Mouse (Mus musculus): ENCODE data around the gene Ndufb6. TPM values are rescaled to one million over a fixed set of nuclear protein-coding genes. Genes with fewer than 3 reads are reported as not detected.
A peak's percentile ranks its signal among the peaks of the same experiment; 100 is the strongest.

Gene Ndufb6
- polyA plus RNA-seq, 1 experiment from 2014 or later, result 476 TPM

DNA sequence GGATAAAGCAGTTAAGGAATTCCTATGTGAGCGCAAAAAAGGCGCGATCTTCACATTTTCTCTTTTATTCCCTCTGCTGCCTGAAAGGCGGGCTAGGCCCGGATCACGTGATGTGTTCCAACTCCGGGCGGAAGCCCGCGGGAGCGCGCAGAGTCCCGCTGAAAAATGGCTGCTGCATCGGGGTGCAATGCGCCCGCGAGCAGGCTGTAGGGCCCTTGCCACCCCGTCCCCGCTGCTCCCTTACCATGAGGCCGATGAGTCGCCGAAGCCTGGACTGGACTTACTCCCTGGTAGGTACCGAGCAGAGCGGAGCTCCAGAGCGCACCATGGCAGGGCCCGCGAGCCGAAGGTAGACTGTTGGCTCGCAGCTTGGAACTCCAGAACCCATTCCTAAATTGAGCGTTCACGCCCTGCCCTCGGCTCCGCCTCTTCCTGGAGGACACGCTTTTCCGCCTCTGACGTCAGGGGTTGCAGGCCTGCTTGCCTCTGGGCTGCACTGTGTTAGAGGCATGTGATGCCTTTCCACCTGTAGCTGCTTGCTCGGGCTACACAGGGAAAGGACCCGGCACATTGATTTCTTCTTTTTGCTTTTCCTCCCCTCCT is 9.7 kb downstream of the Ndufb6 start, which contains the start of the genes Smim27 and Topors:
Smim27 (plus strand) TSS at position 150 of the 603 bp plus-strand sequence.
Topors (minus strand) TSS at position 421 of the 603 bp plus-strand sequence.
- Histone ChIP-seq H3K27me3 (ENCODE audit: control insufficient read depth, insufficient read depth, low read length) (no peaks in the 10 kb centered on the region), H3K4me3 (ENCODE audit: low read depth, low read length) (peak within 1 kb of the TSS; percentile 92), H3K4me2 (peak within 1 kb of the TSS; percentile 96), H3K36me3 (ENCODE audit: control insufficient read depth, insufficient read depth, low read length) (0 out of 2 replicates have a peak, but pooled peaks cover 1% of the 10 kb centered on the region), H3K4me1 (ENCODE audit: control insufficient read depth, insufficient read depth, low read length) (peaks cover 10% of the 10 kb centered on the region), H3K9me3 (replicated peaks; ENCODE audit: control insufficient read depth, low read length) (no peaks in the 10 kb centered on the region), H3K9ac (ENCODE audit: low read depth, low read length) (peak within 1 kb of the TSS; percentile 82), H3K27ac (ENCODE audit: low read depth, low read length) (peak within 1 kb of the TSS; percentile 95)
- WGBS (ENCODE audit: insufficient replicate concordance), result under 1% methylated on average over 38 of the region's 38 CpGs
- ATAC-seq (replicated peaks; ENCODE audit: insufficient number of reproducible peaks, low FRiP score, low TSS enrichment), result peak; percentile 92

GRCm38 (mm10) chr4:40268835-40269234 is 10.4 kb downstream of the Ndufb6 start:
- under 1% methylated on average over 16 of the region's 16 CpGs for WGBS (ENCODE audit: insufficient replicate concordance)
- no peaks in the 10 kb centered on the region for H3K36me3 ChIP-seq (ENCODE audit: control insufficient read depth, insufficient read depth, low read length)
- H3K4me2 ChIP-seq, result peak overlapping the region; percentile 96
- H3K9ac ChIP-seq (ENCODE audit: low read depth, low read length), result peak overlapping the region; percentile 82
- H3K27me3 ChIP-seq (ENCODE audit: control insufficient read depth, insufficient read depth, low read length), result no peaks in the 10 kb centered on the region
- no peaks in the 10 kb centered on the region for H3K9me3 ChIP-seq (replicated peaks; ENCODE audit: control insufficient read depth, low read length)
- peak overlapping the region; percentile 95 for H3K27ac ChIP-seq (ENCODE audit: low read depth, low read length)
- peak overlapping the region; percentile 92 for H3K4me3 ChIP-seq (ENCODE audit: low read depth, low read length)
- no peak for ATAC-seq (replicated peaks; ENCODE audit: insufficient number of reproducible peaks, low FRiP score, low TSS enrichment)
- peaks cover 11% of the 10 kb centered on the region for H3K4me1 ChIP-seq (ENCODE audit: control insufficient read depth, insufficient read depth, low read length)

- peaks cover 11% of the 10 kb centered on the region for H3K4me1 ChIP-seq (ENCODE audit: control insufficient read depth, insufficient read depth, low read length)
- peak overlapping the region; percentile 82 for H3K9ac ChIP-seq (ENCODE audit: low read depth, low read length)
- peak overlapping the region; percentile 95 for H3K27ac ChIP-seq (ENCODE audit: low read depth, low read length)
- peak overlapping the region; percentile 92 for H3K4me3 ChIP-seq (ENCODE audit: low read depth, low read length)
- 2% methylated on average over 46 of the region's 50 CpGs for WGBS (ENCODE audit: insufficient replicate concordance)
- peak; percentile 84 for ATAC-seq (replicated peaks; ENCODE audit: insufficient number of reproducible peaks, low FRiP score, low TSS enrichment)
- no peaks in the 10 kb centered on the region for H3K27me3 ChIP-seq (ENCODE audit: control insufficient read depth, insufficient read depth, low read length)
- H3K4me2 ChIP-seq, result peak overlapping the region; percentile 96
- no peaks in the 10 kb centered on the region for H3K9me3 ChIP-seq (replicated peaks; ENCODE audit: control insufficient read depth, low read length)
- no peaks in the 10 kb centered on the region for H3K36me3 ChIP-seq (ENCODE audit: control insufficient read depth, insufficient read depth, low read length)
Measured at GRCm38 (mm10) chr4:40268204-40268813, 10.9 kb downstream of the Ndufb6 start.

DNA sequence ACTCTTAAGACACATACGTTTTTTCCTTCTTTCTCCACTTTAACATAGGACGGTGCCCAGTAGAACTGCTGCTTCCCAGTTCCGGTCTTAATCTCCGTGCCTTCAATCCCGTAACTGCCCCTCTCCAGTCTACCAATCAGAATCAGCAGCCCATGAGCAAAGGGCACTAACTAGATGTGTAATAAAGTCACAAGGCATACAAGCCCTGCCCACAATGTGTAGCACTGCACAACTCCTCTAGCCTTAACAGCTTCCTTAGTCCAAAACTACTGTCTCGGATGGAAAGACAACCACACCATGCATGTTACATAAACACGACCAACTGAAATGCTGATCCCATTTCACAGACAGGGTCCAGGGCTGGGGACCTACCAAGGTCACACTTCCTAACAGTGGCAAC is 11.5 kb downstream of the Ndufb6 start:
- H3K27ac ChIP-seq (ENCODE audit: low read depth, low read length), result peak overlapping the region; percentile 95
- peaks cover 11% of the 10 kb centered on the region for H3K4me1 ChIP-seq (ENCODE audit: control insufficient read depth, insufficient read depth, low read length)
- H3K36me3 ChIP-seq (ENCODE audit: control insufficient read depth, insufficient read depth, low read length), result peaks cover 2% of the 10 kb centered on the region
- peak overlapping the region; percentile 82 for H3K9ac ChIP-seq (ENCODE audit: low read depth, low read length)
- peak overlapping the region; percentile 96 for H3K4me2 ChIP-seq
- no peaks in the 10 kb centered on the region for H3K9me3 ChIP-seq (replicated peaks; ENCODE audit: control insufficient read depth, low read length)
- H3K4me3 ChIP-seq (ENCODE audit: low read depth, low read length), result peak overlapping the region; percentile 92
- H3K27me3 ChIP-seq (ENCODE audit: control insufficient read depth, insufficient read depth, low read length), result no peaks in the 10 kb centered on the region
- no peak for ATAC-seq (replicated peaks; ENCODE audit: insufficient number of reproducible peaks, low FRiP score, low TSS enrichment)
- WGBS (ENCODE audit: insufficient replicate concordance), result 69% methylated on average over 7 of the region's 7 CpGs

DNA sequence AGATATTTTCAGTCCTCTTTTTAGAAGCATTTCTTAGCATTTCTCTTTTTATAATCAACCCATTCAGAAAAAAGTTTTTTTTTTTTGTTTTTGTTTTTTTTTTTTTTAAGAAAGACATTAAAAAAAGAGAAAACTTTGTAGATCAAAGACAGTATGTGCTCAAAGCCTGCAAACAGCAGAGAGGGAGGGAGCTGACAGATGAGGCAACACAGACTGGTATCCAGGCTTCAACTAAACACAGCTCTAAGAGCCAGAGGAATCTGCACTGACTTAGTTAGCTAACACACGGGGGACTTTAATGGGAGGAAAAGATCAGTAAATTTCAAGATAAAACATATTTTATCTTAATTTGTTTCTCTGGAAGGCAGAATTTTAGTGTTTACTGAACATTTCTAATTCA is 14.9 kb downstream of the Ndufb6 start:
- H3K4me1 ChIP-seq (ENCODE audit: control insufficient read depth, insufficient read depth, low read length), result peaks cover 11% of the 10 kb centered on the region
- H3K4me3 ChIP-seq (ENCODE audit: low read depth, low read length), result no peak overlapping the region
- peaks cover 28% of the 10 kb centered on the region for H3K36me3 ChIP-seq (ENCODE audit: control insufficient read depth, insufficient read depth, low read length)
- no peak overlapping the region for H3K27ac ChIP-seq (ENCODE audit: low read depth, low read length)
- ATAC-seq (replicated peaks; ENCODE audit: insufficient number of reproducible peaks, low FRiP score, low TSS enrichment), result no peak
- H3K9me3 ChIP-seq (replicated peaks; ENCODE audit: control insufficient read depth, low read length), result no peaks in the 10 kb centered on the region
- WGBS (ENCODE audit: insufficient replicate concordance), result 50% methylated on average over 1 of the region's 1 CpGs
- H3K27me3 ChIP-seq (ENCODE audit: control insufficient read depth, insufficient read depth, low read length), result no peaks in the 10 kb centered on the region
- no peak overlapping the region for H3K9ac ChIP-seq (ENCODE audit: low read depth, low read length)
- no peak overlapping the region for H3K4me2 ChIP-seq

DNA sequence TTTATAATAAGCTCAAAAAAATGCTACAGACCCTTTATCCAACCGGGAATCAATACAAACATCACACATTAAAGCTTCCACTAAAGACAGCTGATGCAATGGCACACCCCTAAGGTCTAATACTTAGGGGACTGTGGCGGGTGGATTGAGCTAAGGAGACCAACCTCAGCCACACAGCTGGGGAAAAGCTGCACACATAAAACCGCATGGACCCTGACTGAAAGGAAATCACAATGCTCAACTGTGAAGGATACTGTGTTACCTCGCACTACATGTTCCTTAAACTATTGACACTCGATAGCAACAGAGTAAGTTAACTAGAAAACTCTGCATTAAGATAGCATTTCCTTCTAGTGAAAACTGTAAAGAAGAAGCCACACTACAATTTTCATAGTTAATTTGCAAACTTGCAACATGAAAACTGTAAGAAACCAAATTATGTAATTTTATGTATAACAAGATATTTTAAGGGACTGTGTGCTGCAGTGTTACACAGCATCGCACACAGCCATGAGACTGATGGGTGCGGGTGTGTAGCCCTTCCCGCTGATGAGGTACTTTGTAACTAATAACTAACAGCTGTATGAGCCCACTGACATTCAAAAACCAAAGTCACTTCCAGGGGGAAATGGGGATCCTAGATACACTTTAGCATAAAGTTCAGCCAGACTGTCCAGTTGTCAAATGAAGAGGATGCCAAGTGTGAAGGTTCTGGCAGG is 24.7 kb downstream of the Ndufb6 start:
- Histone ChIP-seq H3K27ac (ENCODE audit: low read depth, low read length) (no peak overlapping the region), H3K36me3 (ENCODE audit: control insufficient read depth, insufficient read depth, low read length) (peaks cover 5% of the 10 kb centered on the region; the same call in 1 of the 2 replicates), H3K4me1 (ENCODE audit: control insufficient read depth, insufficient read depth, low read length) (no peaks in the 10 kb centered on the region), H3K4me2 (no peak overlapping the region), H3K9ac (ENCODE audit: low read depth, low read length) (no peak overlapping the region), H3K9me3 (replicated peaks; ENCODE audit: control insufficient read depth, low read length) (no peaks in the 10 kb centered on the region), H3K27me3 (ENCODE audit: control insufficient read depth, insufficient read depth, low read length) (no peaks in the 10 kb centered on the region), H3K4me3 (ENCODE audit: low read depth, low read length) (no peak overlapping the region)
- 81% methylated on average over 8 of the region's 8 CpGs for WGBS (ENCODE audit: insufficient replicate concordance)
- ATAC-seq (replicated peaks; ENCODE audit: insufficient number of reproducible peaks, low FRiP score, low TSS enrichment), result no peak

GRCm38 (mm10) chr4:40253766-40254165 is 25.5 kb downstream of the Ndufb6 start:
- H3K4me3 ChIP-seq (ENCODE audit: low read depth, low read length), result no peak overlapping the region
- no peaks in the 10 kb centered on the region for H3K9me3 ChIP-seq (replicated peaks; ENCODE audit: control insufficient read depth, low read length)
- no peak overlapping the region for H3K9ac ChIP-seq (ENCODE audit: low read depth, low read length)
- peaks cover 3% of the 10 kb centered on the region; the same call in 1 of the 2 replicates for H3K36me3 ChIP-seq (ENCODE audit: control insufficient read depth, insufficient read depth, low read length)
- ATAC-seq (replicated peaks; ENCODE audit: insufficient number of reproducible peaks, low FRiP score, low TSS enrichment), result no peak
- H3K4me1 ChIP-seq (ENCODE audit: control insufficient read depth, insufficient read depth, low read length), result no peaks in the 10 kb centered on the region
- WGBS (ENCODE audit: insufficient replicate concordance), result 65% methylated on average over 2 of the region's 2 CpGs
- H3K27me3 ChIP-seq (ENCODE audit: control insufficient read depth, insufficient read depth, low read length), result no peaks in the 10 kb centered on the region
- no peak overlapping the region for H3K27ac ChIP-seq (ENCODE audit: low read depth, low read length)
- no peak overlapping the region for H3K4me2 ChIP-seq

DNA sequence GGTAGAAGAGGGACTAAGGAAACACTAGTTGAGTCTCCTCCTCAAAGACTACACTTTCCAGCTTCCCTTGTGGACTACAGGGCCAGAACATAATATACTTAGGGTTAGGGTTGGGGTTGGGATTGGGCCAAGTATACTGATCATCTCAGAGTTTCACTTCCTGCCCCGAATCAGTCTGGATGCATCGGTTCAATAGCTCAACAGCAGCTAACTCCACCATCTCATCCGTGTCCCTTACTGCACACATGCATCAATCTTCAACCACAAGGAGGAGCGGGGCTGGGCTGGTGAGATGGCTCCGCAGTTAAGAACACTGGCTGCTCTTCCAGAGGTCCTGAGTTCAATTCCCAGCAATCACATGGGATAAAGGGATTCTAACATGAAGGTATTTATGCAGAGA is 28.2 kb downstream of the Ndufb6 start:
- 81% methylated on average over 5 of the region's 5 CpGs for WGBS (ENCODE audit: insufficient replicate concordance)
- Histone ChIP-seq H3K36me3 (ENCODE audit: control insufficient read depth, insufficient read depth, low read length) (no peaks in the 10 kb centered on the region), H3K9me3 (replicated peaks; ENCODE audit: control insufficient read depth, low read length) (no peaks in the 10 kb centered on the region), H3K9ac (ENCODE audit: low read depth, low read length) (no peak overlapping the region), H3K4me3 (ENCODE audit: low read depth, low read length) (no peak overlapping the region), H3K4me2 (no peak overlapping the region), H3K27me3 (ENCODE audit: control insufficient read depth, insufficient read depth, low read length) (no peaks in the 10 kb centered on the region), H3K4me1 (ENCODE audit: control insufficient read depth, insufficient read depth, low read length) (no peaks in the 10 kb centered on the region), H3K27ac (ENCODE audit: low read depth, low read length) (no peak overlapping the region)
- no peak for ATAC-seq (replicated peaks; ENCODE audit: insufficient number of reproducible peaks, low FRiP score, low TSS enrichment)

Measured in heart, embryonic 11.5 days (tissue).